Mouse (Mus musculus) stomach, embryonic 14.5 days (tissue): ENCODE measurements around the gene Tigd2. TPM values are rescaled to one million over a fixed set of nuclear protein-coding genes. Genes with fewer than 3 reads are reported as not detected.

ENCODE experiments used
- ATAC-seq: fragments of 200-750 bp; cut with Nextera tagmentation; 2 replicates; pipeline ENCODE4 v1.8.0; 2017; ENCODE audit warnings: low read depth, moderate TSS enrichment; ENCODE audit not compliant: insufficient number of reproducible peaks, insufficient read depth, low FRiP score
- H3K27ac ChIP-seq: fragments of 300-500 bp; sonication (generic); 2 replicates; pipeline ENCODE4 v1.5.1; 2014; ENCODE audit warnings: mild to moderate bottlenecking, low read length, moderate library complexity, mixed read lengths
- H3K27me3 ChIP-seq: fragments of 300-500 bp; sonication (generic); 2 replicates; pipeline ENCODE4 v1.6.1; 2014; ENCODE audit warnings: low read length, control low read depth, mixed read lengths; ENCODE audit not compliant: control insufficient read depth, insufficient read depth
- H3K36me3 ChIP-seq: fragments of 300-500 bp; sonication (generic); 2 replicates; pipeline ENCODE4 v1.6.1; 2014; ENCODE audit warnings: mild to moderate bottlenecking, control low read depth, low read length, moderate library complexity, mixed read lengths; ENCODE audit not compliant: control insufficient read depth, insufficient read depth
- H3K4me1 ChIP-seq: fragments of 300-500 bp; sonication (generic); 2 replicates; pipeline ENCODE4 v1.6.1; 2014; ENCODE audit warnings: low read length, control low read depth, mixed read lengths; ENCODE audit not compliant: control insufficient read depth, insufficient read depth
- H3K4me2 ChIP-seq: fragments of 300-500 bp; sonication (generic); replicated peaks from 2 replicates; pipeline ENCODE4 v1.6.1; 2014; ENCODE audit warnings: low read depth, low read length, control low read depth
- H3K4me3 ChIP-seq: fragments of 300-500 bp; sonication (generic); 2 replicates; pipeline ENCODE4 v1.5.1; 2014; ENCODE audit warnings: low read depth, low read length, control low read depth
- H3K9ac ChIP-seq: fragments of 300-500 bp; sonication (generic); replicated peaks from 2 replicates; pipeline ENCODE4 v1.6.1; 2014; ENCODE audit warnings: low read depth, mild to moderate bottlenecking, control low read depth, low read length, moderate library complexity, mixed read lengths
- H3K9me3 ChIP-seq: fragments of 300-500 bp; sonication (generic); 2 replicates; pipeline ENCODE4 v1.6.1; 2016; ENCODE audit warnings: low read depth, low read length, control low read depth; ENCODE audit not compliant: control insufficient read depth
- WGBS: fragments of 180-500 bp; shearing (Covaris S2); extraction: QIAGEN DNeasy Blood & Tissue Kit; methylation state at CpG from one replicate; pipeline ENCODE4 v1.1.7; 2014; 5-methylcytosine and 5-hydroxymethylcytosine counted together
- polyA plus RNA-seq: library from polyadenylated mRNA; unstranded; fragments of >200 nt; fragmentation: Nextera tagmentation; extraction: Ambion mirVana; gene quantifications from 2 replicates; pipeline ENCODE4 v1.2.1, GENCODE M21; 2014

Gene Tigd2
- 16.9 and 18.6 TPM in 2 replicates for polyA plus RNA-seq

DNA sequence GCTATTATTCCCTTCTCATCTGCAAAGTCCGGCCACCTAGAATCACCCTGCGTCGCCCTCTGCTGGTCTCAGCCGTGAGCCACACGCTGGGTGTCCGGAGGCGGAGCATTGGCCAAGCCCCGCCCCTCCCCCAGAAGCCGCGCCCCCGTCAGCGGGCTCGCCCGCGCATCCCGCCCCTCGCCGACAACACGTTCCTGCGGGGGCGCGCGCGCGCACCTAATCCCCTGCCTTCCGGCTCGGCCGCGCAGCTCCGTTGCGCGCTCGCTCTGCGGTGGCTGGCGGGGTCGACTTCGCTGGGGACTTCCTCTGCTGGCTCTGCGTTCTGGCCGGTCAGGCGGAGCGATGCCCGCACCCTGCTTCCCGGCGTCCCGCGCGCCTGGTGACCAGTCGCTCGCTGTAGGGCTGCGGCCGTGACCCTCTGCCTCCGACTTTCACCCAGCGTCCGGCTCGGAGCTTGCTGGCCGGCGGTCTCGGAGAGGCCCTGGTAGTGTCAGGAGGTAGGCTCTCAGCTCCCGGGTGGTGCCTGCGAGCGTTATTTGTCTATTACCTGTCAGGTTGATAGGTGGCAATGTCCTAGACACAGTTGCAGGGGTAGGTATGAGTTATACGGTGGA is at the start of gene Tigd2:
Gene Tigd2, plus strand, starts transcription at position 186 of the 614 bp plus-strand sequence.
- Histone ChIP-seq H3K4me2 (peak within 1 kb of the TSS; percentile 66), H3K9ac (peak within 1 kb of the TSS; percentile 78), H3K27me3 (no peaks in the 10 kb centered on the region), H3K4me1 (no peaks in the 10 kb centered on the region), H3K27ac (peak within 1 kb of the TSS; percentile 79), H3K4me3 (peak within 1 kb of the TSS; percentile 63), H3K36me3 (no peaks in the 10 kb centered on the region), H3K9me3 (no peaks in the 10 kb centered on the region)
- under 1% methylated on average over 62 of the region's 62 CpGs for WGBS
- peak; percentile 97 for ATAC-seq

DNA sequence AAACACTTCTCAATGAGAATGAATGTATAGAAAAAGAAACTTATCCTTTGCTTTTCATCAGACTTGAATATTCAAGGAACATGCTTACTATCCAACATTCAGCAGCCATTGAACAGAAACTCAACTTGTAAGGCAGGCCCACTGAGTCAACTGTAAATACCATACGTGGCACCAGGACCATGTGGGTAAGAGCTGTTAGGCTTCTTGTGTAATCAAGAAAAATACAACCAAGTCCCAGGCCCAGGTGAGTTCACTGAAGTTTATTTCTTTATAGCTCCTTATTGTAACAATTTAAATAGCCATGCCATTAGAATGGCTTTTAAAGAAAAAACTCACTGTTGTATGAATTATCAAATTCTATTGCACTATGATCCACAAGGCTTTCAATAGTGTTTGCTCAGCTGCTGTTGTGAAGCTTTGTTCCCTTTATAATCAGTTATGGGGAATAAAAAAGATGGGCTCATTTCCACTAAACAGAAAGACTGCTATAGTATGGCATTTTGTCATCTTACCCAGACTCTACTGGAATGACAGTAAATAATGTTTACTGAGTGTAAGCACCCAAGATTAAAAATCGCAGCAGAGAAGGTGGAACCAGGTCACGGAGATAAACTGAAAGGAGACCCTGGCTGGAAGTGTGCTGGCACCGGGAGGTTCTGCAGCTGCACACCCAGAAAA is 46.7 kb upstream of the Tigd2 start:
- no peak overlapping the region for H3K4me2 ChIP-seq
- no peaks in the 10 kb centered on the region for H3K4me1 ChIP-seq
- ATAC-seq: no peak
- 55% methylated on average over 4 of the region's 4 CpGs for WGBS
- no peak overlapping the region for H3K9ac ChIP-seq
- H3K36me3 ChIP-seq: no peaks in the 10 kb centered on the region
- H3K9me3 ChIP-seq: no peaks in the 10 kb centered on the region
- H3K27me3 ChIP-seq: no peaks in the 10 kb centered on the region
- H3K27ac ChIP-seq: no peak overlapping the region
- no peak overlapping the region for H3K4me3 ChIP-seq

DNA sequence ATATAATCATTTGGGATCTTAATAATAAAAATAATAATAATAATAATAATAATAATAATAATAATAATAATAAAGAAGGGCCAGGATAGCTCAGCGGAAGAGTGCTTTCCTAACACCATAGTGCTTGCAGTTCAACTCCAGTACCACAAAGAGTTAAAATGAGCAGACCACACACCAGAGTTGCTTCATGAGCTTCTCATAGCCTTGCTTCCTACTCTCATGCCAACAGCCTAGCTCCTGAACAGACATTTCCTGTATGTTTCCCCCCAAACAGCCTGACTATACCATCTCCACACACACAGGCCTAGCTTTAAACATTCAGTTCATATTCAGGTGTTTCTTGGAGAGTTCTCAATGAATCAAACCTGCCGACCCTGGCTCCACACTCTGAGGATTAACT is 45.8 kb upstream of the Tigd2 start:
- no peaks in the 10 kb centered on the region for H3K9me3 ChIP-seq
- 73% methylated on average over 2 of the region's 2 CpGs for WGBS
- no peak for ATAC-seq

DNA sequence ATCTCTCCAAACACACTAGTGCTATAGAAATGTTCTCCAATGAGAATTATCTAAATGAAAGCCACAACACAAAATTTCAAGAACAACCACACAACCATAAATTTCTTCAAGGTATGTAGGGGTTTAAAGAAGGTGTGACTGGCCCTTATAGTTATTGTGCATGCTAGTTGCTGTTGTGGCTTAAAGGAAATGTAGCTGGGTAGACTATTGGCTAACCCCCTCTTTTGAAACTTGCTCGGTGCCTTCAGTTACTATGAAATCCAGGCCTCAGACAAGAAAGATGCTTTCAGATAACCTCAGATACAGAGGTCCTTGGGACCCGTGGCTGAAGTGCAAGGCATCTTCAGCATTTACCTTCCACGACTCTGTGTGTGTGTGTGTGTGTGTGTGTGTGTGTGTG is 45.3 kb upstream of the Tigd2 start:
- Histone ChIP-seq H3K9ac (no peak overlapping the region), H3K27ac (no peak overlapping the region), H3K4me1 (no peaks in the 10 kb centered on the region), H3K4me3 (no peak overlapping the region), H3K9me3 (no peaks in the 10 kb centered on the region), H3K4me2 (no peak overlapping the region), H3K36me3 (no peaks in the 10 kb centered on the region), H3K27me3 (no peaks in the 10 kb centered on the region)
- no peak for ATAC-seq
- WGBS: 74% methylated on average over 3 of the region's 3 CpGs

More for the DNA sequence above, 45.8 kb upstream of the Tigd2 start:
- Histone ChIP-seq H3K36me3 (no peaks in the 10 kb centered on the region), H3K4me1 (no peaks in the 10 kb centered on the region), H3K27ac (no peak overlapping the region), H3K9ac (no peak overlapping the region), H3K4me3 (no peak overlapping the region), H3K27me3 (no peaks in the 10 kb centered on the region), H3K4me2 (no peak overlapping the region)

DNA sequence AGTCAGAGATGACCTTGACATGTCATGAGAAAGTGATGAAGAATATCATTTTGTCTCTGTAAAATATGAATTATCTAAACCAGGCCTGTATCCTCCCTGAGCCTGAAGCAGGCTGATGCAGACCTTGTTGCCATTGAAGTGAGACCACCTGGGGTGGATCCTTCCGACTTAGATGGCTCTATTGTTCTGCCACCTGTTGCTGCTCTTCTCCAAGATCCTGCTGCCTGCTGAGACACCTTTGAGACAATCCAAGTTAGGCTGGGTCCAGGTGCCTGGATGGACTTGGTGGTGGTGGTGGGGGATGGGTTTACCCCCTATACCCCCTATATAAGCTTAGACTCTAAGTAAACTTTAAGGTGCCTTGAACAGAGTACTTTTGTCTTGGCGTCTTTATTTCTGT is 39.7 kb upstream of the Tigd2 start:
- Histone ChIP-seq H3K4me3 (no peak overlapping the region), H3K9ac (no peak overlapping the region), H3K36me3 (no peaks in the 10 kb centered on the region), H3K4me1 (no peaks in the 10 kb centered on the region), H3K4me2 (no peak overlapping the region), H3K27me3 (no peaks in the 10 kb centered on the region), H3K27ac (no peak overlapping the region), H3K9me3 (no peaks in the 10 kb centered on the region)
- WGBS: 30% methylated on average over 2 of the region's 2 CpGs
- ATAC-seq: no peak

DNA sequence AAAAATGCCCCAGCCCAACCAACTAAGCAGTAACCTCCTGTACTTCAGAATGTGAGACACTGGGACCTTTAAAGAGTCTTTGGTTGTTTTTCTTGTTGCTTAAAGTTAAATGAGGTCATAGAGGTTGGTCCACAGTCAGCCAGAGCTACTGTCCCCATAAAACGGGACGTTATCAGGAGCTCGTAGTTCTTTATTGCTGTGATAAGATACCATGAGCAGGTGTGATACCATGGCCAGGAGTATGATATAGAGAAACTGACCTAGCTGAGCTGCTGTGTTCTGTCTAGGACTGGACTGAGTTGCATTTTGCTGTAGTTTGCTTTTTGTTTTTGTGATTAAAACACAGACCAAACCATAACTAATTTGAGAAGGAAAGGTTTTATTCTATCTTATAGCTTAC is 37.4 kb upstream of the Tigd2 start:
- Histone ChIP-seq H3K4me2 (no peak overlapping the region), H3K27ac (no peak overlapping the region), H3K9ac (no peak overlapping the region), H3K4me3 (no peak overlapping the region), H3K27me3 (no peaks in the 10 kb centered on the region), H3K4me1 (no peaks in the 10 kb centered on the region), H3K9me3 (no peaks in the 10 kb centered on the region), H3K36me3 (no peaks in the 10 kb centered on the region)
- no peak for ATAC-seq
- 68% methylated on average over 3 of the region's 3 CpGs for WGBS

DNA sequence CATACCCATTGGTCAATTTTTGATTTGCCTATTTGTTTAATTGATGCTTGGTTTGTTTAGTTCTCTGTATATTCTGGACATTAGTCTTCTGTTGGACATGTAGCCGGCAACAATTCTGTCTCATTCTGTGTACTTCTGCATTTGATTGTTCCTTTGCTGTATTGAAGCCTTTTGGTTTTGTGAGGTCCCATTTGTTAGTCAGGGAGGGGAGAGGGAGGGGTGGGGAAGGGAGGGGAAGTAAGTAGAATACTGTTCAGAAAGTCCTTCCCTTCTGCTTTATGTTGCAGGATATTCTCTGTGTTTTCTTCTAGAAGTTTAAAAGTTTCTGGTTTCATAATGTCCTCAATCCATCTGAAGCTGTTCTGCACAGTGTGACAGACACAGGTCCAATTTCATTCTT is 34.7 kb upstream of the Tigd2 start:
- no peaks in the 10 kb centered on the region for H3K9me3 ChIP-seq
- no peak for ATAC-seq
- H3K9ac ChIP-seq: no peak overlapping the region
- H3K4me3 ChIP-seq: no peak overlapping the region
- H3K27me3 ChIP-seq: no peaks in the 10 kb centered on the region
- no peak overlapping the region for H3K4me2 ChIP-seq
- no peak overlapping the region for H3K27ac ChIP-seq
- 67% methylated on average over 1 of the region's 1 CpGs for WGBS
- H3K36me3 ChIP-seq: no peaks in the 10 kb centered on the region
- no peaks in the 10 kb centered on the region for H3K4me1 ChIP-seq

DNA sequence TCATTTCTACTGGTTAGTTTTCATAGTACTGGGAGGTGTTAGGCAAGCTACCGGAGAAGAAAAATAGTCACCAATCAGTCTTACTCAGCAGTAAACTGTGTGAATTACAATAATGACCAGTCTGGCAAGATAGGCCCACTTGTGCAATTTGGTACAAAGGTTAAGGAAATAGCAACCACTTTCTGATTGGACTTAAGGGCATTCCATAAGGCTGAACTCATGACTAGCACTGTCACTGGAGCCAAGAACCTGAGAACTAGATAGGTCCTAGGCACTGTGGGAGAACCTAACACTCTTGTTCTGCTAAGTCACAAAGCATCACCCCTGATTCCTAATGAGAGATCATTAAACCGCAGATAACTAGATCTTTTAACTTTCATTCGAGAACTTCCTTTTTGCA is 30.6 kb upstream of the Tigd2 start:
- 90% methylated on average over 3 of the region's 3 CpGs for WGBS
- no peaks in the 10 kb centered on the region for H3K9me3 ChIP-seq
- ATAC-seq: no peak

More for the DNA sequence above, 30.6 kb upstream of the Tigd2 start:
- no peaks in the 10 kb centered on the region for H3K4me1 ChIP-seq
- H3K36me3 ChIP-seq: no peaks in the 10 kb centered on the region
- H3K27me3 ChIP-seq: no peaks in the 10 kb centered on the region
- no peak overlapping the region for H3K4me3 ChIP-seq
- no peak overlapping the region for H3K4me2 ChIP-seq
- no peak overlapping the region for H3K9ac ChIP-seq
- H3K27ac ChIP-seq: no peak overlapping the region
